Mouse (Mus musculus) thymus, postnatal 25 days (tissue): ENCODE data around the gene Nt5c.
A peak's percentile ranks its signal among the peaks of the same experiment; 100 is the strongest.
"Not testable (repeated sequence)": the region's sequence is repeated elsewhere in the genome, so short reads cannot be mapped to it uniquely, and the experiment has no call there.

Source experiments
- DNase-seq: peaks from one replicate; pipeline ENCODE4 v3.0.0; 2022

Nt5c gene

DNA sequence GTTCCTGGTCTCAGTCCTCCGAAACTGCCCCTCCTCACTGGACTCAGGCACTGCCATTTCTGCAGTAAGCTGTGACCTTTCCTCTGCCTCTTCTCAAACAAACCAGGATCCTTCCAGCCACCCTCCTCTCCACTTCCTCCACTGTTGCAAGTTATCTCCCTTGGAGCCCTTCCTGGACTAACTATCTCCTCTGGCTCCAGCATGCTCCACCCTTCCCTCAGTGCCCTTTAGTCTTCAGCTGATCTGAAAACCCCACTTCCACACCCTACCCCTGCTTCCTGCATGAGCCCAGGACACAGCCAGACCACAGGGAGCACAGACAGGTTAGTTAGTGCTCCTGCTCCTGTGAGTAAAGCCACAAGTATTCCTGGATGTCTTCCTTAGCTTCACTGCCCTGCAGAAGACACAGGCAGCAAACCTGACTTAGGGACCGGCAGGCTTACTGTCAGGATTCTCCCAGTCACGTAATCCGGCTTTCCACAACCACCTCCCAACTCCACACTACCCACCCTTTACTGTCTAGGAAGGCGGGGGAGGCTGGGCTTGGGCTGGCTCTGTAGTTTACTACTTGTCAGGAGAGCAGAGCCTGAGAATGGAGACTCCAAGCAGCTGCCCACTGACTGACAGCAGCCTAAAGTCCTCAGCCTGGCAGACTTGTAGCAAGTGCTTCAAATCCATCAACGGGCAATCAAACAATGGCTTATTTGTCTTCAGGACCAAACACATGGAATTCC lies 18.3 kb upstream of the Nt5c start:
- DNase-seq, result no peak

- peak; percentile 54 for DNase-seq
These were observed 16.4 kb upstream of the Nt5c start for GRCm38 (mm10) chr11:115508061-115508460.

GRCm38 (mm10) chr11:115506586-115506985 lies 14.9 kb upstream of the Nt5c start:
- DNase-seq, result no peak

DNA sequence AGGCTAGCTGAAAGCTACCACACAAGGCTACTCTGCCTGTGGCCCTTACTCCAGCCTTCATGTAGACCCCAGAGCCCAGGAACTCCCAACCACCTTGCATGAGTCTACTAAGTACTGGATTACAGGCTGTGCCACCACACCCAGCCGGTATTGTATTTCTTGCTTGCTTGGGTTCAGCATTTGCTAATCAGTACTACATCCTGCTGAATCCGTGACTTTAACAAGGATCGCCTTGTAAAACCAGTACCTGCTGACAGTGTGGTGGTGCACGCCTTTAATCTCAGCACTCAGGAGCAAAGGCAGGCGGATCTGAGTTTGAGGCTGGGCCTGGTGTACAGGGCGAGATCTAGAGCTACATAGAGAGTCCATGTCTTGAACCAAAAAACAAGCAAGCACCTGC lies 11.0 kb upstream of the Nt5c start:
- DNase-seq, result no peak

GRCm38 (mm10) chr11:115496559-115496958 lies 4.9 kb upstream of the Nt5c start:
- not testable (repeated sequence) for DNase-seq

DNA sequence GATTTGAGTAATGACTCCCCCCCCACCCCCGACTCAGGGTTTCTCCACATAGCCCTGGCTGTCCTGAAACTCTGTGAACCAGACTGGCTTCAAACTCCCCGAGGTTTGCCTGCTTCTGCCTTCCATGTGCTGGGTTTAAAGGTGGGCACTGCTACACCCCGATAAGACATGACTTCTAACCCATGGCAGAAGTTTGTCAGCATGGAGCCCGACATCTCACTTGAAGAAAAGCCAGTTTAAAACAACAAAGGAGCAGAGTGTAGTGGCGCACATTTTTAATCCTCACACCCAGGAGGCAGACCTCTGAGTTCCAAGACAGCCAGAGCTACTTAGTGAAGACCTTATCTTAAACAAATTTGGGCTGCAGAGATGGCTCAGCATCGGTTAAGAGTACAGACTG lies 725 bp upstream of the Nt5c start:
- no peak for DNase-seq

DNA sequence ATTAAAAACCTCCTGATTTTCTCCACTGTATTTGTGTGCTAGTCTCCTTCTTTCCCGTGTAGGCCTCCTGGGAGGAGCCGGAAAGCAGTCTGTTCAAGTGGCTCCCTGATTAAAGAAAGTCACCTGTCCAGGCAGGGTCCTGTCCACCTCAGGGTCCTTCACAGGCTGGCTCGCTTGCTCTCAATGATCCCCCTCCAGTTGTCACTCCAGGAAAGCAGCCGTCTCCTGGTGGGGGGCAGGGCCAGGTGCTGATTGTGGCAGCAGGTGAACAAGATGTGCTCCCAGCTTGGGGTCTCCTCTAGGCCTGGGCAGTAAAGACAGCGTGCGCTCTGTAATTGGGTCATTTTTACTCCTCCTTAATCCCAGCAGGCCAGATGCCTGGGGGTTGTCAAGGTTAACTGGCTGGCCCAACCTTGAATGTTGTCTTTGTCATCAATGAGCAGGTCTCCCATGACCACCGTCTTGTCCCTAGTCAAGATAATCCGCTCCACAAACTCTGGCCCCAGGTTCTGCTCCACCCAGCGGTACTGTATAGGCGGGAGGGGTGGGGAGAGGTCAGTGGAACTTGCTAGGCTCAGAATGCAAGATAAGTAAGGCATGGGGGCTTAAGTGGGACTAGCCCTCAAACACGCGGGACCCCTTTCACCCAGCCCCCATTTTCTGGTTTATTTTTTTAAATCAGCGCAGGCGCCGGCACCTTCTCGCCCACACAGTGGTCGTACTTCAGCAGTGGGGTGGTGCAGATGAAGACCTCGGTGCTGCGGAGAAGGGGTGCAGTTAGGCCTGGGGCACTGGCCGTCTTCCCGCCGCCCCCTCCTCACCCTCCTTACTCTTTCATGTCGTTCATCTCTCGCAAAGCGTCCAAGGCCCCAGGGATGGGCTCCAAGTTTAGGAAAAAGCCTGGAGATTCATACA lies 964 bp downstream of the Nt5c start:
- DNase-seq, result no peak

- no peak for DNase-seq
These were observed 3.0 kb downstream of the Nt5c start for GRCm38 (mm10) chr11:115488551-115489104.

DNA sequence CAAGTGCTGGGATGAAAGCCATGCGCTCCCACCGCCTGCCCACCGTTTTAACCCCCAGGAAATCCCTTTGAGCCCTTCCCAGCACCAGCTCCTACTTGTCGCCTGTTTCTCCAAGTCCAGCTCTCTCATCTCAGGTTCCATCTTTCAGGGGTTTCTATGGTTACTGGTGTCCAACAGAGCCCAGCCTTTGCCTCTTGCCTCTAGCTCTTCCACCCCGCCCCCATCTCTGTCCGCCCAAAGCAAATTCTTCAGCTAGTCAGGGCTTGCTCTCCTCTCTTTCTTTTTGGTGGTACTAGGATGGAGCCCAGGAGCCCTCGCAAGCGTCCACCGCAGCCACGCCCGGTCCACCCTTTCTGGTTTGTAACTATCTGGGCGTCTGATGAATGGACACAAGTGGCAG lies 6.5 kb downstream of the Nt5c start:
- DNase-seq, result no peak

GRCm38 (mm10) chr11:115483726-115484125 lies 7.9 kb downstream of the Nt5c start:
- DNase-seq, result peak; percentile 84

- no peak for DNase-seq
These were observed 8.4 kb downstream of the Nt5c start for GRCm38 (mm10) chr11:115483278-115483677.

- DNase-seq, result peak; percentile 61
These were observed 10.0 kb downstream of the Nt5c start for GRCm38 (mm10) chr11:115481553-115482259.

DNA sequence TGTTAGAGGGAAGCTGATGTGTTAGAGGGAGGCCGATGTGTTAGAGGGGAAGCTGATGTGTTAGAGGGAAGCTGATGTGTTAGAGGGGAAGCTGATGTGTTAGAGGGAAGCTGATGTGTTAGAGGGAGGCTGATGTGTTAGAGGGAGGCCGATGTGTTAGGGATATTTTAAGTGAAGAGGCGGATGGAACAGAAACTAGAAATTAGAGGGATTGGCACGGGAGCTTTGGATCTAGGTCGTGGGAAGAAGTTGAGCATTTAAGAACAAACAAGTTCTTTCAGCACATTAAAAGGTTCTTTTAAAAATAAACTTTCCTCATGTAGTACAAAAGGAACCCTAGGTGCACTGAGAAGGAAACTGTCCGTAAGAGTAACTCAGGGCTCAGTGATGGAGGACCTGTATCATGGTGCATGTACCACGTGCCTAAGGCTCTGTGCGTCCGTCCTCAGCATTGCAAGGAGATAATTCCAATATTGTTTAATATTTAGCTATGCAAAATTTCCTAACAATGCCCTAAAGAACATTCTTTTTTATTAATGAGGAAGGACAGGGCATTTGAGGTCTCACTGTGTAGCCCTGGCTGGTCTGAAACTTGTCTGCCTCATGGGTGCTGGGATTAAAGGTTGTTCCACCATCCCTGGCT lies 13.2 kb downstream of the Nt5c start:
- no peak for DNase-seq

DNA sequence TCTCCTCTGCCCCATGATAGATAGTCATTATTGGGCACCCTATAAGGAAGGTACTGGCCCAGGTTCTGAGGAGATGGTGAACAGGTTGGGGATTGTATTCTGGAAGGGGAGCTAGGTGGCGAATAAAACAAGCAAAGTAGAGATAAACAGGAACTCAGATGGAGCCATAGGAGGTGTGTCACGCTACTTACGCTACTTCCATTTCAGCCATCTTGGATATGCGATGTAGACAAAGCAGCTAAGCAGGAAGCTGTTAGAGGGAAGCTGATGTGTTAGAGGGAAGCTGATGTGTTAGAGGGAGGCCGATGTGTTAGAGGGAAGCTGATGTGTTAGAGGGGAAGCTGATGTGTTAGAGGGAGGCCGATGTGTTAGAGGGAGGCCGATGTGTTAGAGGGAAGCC lies 14.3 kb downstream of the Nt5c start:
- DNase-seq, result not testable (repeated sequence)

GRCm38 (mm10) chr11:115476630-115477029 lies 15.0 kb downstream of the Nt5c start:
- not testable (repeated sequence) for DNase-seq

DNA sequence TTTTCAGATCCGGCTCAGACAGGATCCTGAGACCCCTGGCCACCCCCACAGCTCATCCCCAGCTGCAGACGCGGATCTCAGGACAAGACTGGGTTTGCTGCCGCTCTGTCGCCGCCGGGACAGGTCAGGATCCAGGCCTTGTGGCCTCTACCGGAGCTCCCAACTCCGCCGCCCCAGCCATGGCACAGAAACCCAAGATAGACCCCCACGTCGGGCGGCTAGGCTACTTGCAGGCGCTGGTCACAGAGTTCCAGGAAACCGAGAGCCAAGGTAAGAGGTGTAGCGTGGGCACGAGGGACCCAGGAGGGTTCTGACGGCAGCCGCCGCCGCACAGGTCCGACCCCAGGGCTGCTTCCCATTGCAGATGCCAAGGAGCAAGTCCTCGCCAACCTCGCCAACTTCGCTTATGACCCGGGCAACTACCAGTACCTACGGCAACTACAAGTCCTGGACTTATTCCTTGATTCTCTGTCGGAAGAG lies 15.9 kb downstream of the Nt5c start:
- no peak for DNase-seq

DNA sequence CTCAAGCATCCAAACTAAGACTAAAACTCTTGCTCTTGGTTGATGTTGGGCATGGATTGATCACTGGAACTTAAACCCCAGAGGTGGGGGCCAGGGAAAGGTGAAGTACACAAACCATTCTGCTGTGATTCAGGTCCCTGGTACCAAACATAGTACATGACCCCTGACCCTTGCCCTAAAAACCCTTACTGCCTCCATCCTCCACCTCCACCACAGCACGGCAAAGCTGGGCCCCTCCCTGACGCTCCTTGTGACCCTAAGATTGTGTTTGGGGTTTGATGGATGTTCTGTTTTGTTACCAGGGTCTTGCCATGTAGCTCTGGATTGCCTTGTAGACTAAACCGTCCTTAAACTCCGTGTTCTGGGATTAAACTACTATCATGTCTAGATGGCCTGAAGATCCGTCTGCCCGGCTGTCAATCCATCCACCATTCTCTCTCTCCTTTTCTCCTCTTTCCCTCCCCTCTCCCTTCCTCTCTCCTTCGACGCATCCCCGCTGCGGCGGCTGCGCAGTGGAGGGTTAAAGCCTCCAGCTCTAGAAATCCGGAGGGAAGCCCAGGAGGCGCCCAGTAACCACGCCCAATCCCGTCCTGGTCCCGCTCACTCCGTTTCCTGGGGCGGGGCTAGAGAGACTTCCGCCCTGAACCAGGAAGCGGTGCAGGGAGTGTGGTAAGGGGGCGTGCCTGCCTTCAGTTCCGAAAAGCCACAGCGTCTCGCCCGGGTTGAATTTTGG lies 16.5 kb downstream of the Nt5c start, which contains the start of gene Armc7:
Armc7 (plus strand) TSS at position 643 of the 733 bp plus-strand sequence.
- DNase-seq, result peak; percentile 96

DNA sequence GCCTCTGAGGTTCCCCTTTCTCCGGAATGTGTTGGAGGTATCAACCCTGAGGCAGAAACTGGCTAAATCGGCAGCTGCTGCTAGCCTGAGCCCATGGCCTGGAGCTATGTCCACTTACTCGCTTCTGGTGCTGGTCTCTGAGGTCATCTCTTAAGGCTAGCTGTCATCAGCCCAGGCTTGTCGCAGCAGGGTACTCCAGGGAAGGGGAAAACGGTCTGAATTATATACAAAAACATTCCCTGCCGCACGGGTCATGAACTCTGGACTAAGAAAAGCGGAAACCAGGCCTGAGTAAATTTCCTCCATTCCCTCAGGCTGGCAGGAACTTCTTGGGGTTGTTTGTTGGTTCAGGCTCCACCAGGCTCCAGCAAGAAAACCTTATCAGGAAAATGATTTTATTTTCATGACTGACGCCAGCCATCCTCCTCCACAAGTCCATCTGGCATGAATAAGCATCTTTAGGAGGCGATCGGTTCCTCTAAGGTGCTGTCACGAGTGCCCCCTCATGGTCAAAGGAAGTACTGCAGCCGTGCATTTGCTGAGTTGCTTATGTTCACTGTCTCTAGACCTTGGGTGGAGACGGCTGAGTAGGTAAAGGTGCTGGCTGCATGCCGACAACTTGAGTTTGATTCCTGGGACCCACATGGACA lies 17.9 kb downstream of the Nt5c start:
- peak; percentile 97 for DNase-seq

GRCm38 (mm10) chr11:115472183-115472582 lies 19.5 kb downstream of the Nt5c start:
- DNase-seq, result no peak

DNA sequence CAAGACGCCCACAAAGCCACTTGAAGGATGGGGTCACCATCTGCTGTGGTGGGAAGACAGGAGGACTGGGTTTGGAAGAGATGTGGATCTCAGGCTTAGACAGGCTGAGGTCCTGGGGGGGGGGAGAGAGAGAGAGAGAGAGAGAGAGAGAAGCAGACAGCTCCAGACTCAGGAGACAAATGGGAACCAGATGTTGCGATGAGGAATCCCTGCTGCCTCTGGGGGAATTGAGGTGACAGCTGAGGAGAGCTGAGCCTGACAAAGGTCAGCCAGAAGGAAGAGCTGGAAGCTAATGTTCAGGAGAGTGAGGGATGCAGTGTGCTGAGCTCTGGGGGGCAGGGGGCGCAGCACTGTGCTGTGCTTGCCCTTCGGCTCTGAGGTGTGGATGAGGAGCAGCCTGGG lies 24.4 kb downstream of the Nt5c start:
- DNase-seq, result no peak

- DNase-seq, result peak; percentile 66
These were observed 26.8 kb downstream of the Nt5c start for GRCm38 (mm10) chr11:115464851-115465250.
